Mouse (Mus musculus) CH12F3 (cell line): Measurements from ENCODE around the gene Pitpna.

Experiments used
- in situ Hi-C: fragments of 300-500 bp; cut with MboI; formaldehyde crosslinking; loops from 2 replicates; pipeline ENCODE4 v1.14.3; 2020; ENCODE audit warnings: low sequenced_read_pairs

The Pitpna gene

GRCm38 (mm10) chr11:75630098-75630497 lies 42.2 kb downstream of the Pitpna start:
- in situ Hi-C loops: no loop called here

- in situ Hi-C loops: no loop called here
Observed at GRCm38 (mm10) chr11:75630645-75631229, 42.8 kb downstream of the Pitpna start, which contains the start of gene Inpp5k. Gene Inpp5k (plus strand): TSS chr11:75630988.

GRCm38 (mm10) chr11:75631561-75632225 lies 43.8 kb downstream of the Pitpna start:
- in situ Hi-C loops: no loop called here

- in situ Hi-C loops: no loop called here
Observed at GRCm38 (mm10) chr11:75632921-75633320, 45.0 kb downstream of the Pitpna start.

GRCm38 (mm10) chr11:75634801-75635200 lies 46.9 kb downstream of the Pitpna start:
- in situ Hi-C loops: no loop called here

- in situ Hi-C loops: no loop called here
Observed at GRCm38 (mm10) chr11:75635315-75635714, 47.4 kb downstream of the Pitpna start.

GRCm38 (mm10) chr11:75643323-75643722 lies 55.4 kb downstream of the Pitpna start:
- in situ Hi-C loops: no loop called here

- in situ Hi-C loops: no loop called here
Observed at GRCm38 (mm10) chr11:75644684-75645083, 56.8 kb downstream of the Pitpna start.

- in situ Hi-C loops: no loop called here
Observed at GRCm38 (mm10) chr11:75647681-75648211, 59.8 kb downstream of the Pitpna start.

- in situ Hi-C loops: no loop called here
Observed at GRCm38 (mm10) chr11:75649155-75649561, 61.3 kb downstream of the Pitpna start.

GRCm38 (mm10) chr11:75650311-75650710 lies 62.4 kb downstream of the Pitpna start, which contains the start of gene Myo1c:
Gene Myo1c (plus strand): TSS chr11:75650504.
- in situ Hi-C loops: no loop called here

GRCm38 (mm10) chr11:75650958-75651425 lies 63.1 kb downstream of the Pitpna start:
- in situ Hi-C loops: no loop called here

GRCm38 (mm10) chr11:75651426-75652221 lies 63.7 kb downstream of the Pitpna start:
- in situ Hi-C loops: no loop called here

- in situ Hi-C loops: no loop called here
Observed at GRCm38 (mm10) chr11:75652222-75652941, 64.5 kb downstream of the Pitpna start.

GRCm38 (mm10) chr11:75652942-75653684 lies 65.2 kb downstream of the Pitpna start:
- in situ Hi-C loops: no loop called here

GRCm38 (mm10) chr11:75653781-75654470 lies 66.0 kb downstream of the Pitpna start:
- in situ Hi-C loops: no loop called here

- in situ Hi-C loops: no loop called here
Observed at GRCm38 (mm10) chr11:75654471-75655390, 66.8 kb downstream of the Pitpna start.
